Mouse (Mus musculus) cortical plate, adult 2 months (tissue): ENCODE measurements around the gene Nes.

Source experiments
- CTCF ChIP-seq: fragments of 200-500 bp; IDR thresholded peaks from 2 replicates; pipeline ENCODE4 v1.5.1; 2011; ENCODE audit warnings: mild to moderate bottlenecking, control low read depth, low read length; ENCODE audit not compliant: insufficient read depth; ENCODE audit errors: extremely low read depth
- POLR2A ChIP-seq: fragments of 200-500 bp; IDR thresholded peaks from 2 replicates; pipeline ENCODE4 v1.6.1; 2011; ENCODE audit warnings: mild to moderate bottlenecking, low read length, control low read depth; ENCODE audit not compliant: insufficient read depth; ENCODE audit errors: extremely low read depth

DNA sequence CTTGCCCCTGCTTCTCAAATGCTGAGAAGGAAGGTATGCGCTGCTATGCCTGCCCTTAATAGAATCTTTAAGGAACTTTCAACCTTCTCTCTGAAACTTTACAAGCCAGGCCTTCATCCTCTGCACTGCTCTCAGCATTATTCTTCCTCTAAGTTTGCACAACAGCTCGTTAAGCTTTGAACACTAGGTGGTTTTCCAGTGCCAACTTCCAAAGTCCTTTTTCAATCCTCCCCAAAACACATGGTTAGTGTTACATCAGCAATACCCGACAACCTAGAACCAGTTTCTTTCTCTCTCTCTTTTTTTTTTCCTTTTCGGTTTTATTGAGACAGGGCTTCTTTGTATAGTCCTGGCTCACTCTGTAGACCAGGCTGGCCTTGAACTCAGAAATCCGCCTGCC, 36.9 kb upstream of the Nes start:
- TF ChIP-seq CTCF (no peak), POLR2A (no peak)
